Mouse (Mus musculus) frontal cortex, postnatal 14 days (tissue): ENCODE measurements around the gene Rtf2.

Experiments used
- DNase-seq, 2 experiments: peaks; one replicate each; pipeline ENCODE4 v3.0.0; 2022; ENCODE audit warnings: low spot score in 2 of 2

Rtf2 gene

DNA sequence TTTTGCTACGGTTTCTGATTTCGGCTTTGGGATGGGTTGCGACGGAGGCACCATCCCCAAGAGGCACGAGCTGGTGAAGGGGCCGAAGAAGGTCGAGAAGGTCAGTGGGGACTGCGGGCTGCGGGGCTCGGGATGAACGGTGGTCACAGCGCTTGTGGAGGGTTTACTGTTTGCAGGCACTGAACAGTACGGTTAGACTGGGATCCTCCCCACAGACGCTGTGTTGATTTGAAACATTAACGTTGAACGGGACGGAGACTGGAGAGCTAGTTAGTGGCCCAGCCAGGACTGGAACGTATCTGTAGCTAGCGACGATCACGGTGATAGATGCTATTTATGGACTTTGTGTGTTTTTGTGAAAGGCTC is 267 bp downstream of the Rtf2 start:
- DNase-seq = no peak

DNA sequence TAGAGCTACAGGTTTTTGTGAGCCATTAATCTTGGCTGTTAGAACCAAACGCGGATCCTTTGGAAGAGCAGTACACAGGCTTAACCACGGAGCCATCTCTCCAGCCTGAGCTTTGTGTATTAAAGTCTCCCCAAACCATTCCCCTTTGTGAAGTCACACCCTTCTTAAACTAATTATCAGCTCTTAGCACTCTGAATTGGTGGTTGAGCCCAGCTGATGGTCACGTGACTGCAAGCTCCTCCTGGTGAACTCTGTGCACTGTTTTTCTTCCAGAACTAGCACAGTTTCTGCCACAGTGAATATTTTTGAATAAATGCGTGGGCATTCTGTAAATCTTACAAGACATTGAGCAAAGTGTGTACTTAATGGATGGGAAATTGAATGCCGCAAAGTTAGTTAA is 820 bp downstream of the Rtf2 start:
- DNase-seq = no peak

DNA sequence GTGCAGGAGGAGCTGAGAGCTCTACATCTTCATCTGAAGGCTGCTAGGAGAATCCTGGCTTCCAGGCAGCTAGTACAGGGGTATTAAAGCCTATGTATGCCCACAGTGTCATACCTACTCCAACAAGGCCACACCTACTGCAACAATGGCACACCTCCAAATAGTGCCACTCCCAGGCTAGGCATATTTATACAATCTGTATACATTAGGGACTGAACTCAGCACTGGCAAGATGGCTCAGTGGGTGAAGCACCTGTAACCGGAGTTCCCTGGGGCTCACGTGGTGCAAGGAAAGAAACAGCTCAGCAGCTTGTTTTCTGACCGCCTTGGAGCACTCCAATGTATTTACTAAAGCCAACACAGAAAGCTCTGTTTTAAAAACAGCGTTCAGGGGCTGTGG is 5.3 kb downstream of the Rtf2 start:
- DNase-seq = no peak

DNA sequence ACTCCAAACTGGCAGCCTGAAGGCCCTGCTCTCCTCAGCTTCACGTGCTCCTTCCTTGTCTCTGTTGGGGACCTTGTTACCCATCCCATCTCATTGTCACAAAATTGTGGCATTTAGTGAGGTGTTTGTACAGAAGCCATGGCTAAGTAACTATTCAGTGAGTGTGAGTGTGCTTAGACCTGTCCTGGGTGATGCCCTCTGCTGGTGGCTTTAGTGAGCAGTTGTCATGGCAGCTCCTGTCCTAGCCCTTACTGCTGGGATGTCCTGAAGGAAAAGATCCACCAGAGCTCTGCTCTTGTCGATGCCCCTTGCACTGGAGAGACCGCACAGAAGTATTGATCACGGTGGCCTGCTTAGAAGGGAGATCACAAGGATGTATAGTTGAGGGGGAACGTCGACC is 7.0 kb downstream of the Rtf2 start:
- no peak for DNase-seq

DNA sequence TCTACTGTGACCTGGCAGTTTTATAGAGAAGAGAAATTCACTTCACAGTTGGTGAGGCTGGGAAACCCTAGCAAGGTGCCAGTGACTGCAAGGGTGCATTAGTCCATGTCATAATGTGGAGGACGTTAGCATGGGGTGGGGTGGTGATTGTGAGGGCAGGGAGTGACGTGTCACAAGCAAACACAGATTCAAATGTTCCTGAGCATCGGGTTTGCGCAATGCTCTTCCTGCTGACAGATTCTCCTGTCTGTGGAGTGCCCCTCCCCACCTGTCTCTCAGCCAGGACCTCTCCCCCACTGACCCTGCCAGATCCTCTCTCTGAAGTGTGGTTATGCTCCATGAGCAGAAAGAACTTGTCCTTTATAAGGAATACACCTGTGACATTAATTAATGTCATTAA is 8.0 kb downstream of the Rtf2 start:
- DNase-seq = no peak

DNA sequence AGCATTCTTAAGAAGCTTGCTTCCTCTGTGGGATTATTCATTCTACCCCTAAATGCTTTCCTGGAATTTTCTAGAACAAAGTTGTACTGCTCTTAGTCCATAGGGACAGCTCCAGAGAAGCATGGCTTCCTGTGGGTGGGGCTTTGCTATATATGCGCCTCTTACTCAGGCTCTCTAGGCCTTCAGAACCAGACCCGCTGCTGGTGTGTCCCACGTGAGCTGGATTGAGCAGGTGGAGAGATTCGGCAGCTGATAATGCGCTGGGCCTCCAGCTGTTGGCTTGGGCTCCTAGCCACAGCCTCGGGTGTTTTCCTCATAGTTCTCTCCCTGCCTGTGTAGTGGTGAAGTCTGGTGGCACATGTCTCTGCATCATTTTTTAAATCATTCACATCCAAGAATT is 10.3 kb downstream of the Rtf2 start:
- no peak for DNase-seq

DNA sequence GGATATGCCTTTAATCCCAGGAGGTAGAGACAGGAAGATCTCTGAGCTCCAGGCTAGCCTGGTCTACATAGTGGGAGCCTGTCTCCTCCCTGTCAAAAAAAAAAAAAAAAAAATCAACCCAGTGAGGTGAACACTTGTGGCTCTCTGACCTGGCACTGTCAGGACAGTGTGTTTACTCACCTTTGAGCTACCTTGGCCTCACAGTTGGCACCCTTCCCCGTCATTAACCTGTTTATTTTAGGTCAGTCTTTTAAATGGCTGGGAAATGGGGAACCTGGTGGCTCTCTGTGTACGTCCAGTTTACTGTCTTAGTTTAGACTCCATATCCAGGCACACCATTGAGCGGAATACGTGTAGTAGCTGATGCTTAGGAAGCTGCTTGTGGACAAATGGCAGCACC is 11.7 kb downstream of the Rtf2 start:
- no peak for DNase-seq

DNA sequence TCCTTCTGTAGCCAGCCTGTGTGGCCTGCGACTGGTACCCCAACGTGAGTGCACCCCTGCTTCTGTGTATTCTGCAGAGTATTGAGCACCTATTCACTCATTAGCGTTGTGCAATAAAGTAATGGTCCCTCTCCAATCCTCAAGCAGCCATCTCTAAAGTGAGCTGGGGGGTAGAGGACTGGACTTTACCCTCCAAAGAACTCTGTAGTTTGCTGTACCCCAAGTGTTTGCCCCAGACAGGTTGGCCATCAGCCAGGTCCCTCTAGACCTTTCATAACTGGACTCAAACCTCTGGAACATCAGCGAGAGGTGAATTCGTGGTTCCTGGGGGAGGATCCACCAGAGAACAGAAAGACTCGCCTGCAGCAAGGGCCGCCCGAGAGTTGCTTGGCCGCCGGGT is 12.1 kb downstream of the Rtf2 start:
- DNase-seq = no peak

DNA sequence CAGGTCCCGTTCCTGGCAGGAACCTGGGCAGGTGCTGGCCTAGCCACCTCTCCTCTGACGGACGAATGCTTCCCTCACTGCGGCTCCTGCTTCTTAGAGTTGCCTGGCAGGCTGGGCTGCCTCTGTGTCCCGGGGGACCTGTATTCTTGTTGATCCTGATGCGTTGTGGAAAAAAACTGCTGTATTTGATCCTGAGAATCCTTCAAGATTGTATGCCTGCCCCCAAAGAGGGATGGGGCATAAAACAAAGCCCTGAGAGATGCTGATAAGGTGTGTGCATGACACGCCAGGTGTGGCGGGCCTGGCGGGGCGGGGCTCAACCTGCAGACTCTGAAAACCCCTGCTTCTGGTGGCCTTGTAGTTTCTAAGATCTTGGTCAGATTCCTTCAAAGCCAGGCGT is 18.1 kb downstream of the Rtf2 start, which contains the start of gene Gcnt7:
Gene Gcnt7, minus strand, starts transcription at position 101 of the 400 bp plus-strand sequence.
- DNase-seq = no peak

DNA sequence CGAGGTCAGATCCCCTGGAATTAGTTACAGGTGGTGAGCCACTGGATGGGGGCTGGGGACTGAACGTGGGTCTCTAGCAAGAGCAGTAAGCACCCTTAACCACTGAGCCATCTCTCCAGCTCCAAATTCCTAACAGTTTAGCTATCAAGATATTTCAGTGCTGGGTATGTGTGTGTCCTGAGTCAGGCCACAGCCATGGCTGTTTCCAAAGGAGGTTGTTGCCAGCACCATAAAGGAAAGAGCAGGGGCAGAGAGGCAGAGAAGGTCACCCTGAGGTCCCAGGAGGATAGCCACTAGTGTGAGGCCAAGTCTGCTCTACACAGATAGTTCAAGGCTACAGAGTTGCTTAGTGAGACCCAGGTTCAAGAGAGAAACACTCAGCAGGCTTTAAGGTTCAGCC is 20.3 kb downstream of the Rtf2 start:
- no peak for DNase-seq

DNA sequence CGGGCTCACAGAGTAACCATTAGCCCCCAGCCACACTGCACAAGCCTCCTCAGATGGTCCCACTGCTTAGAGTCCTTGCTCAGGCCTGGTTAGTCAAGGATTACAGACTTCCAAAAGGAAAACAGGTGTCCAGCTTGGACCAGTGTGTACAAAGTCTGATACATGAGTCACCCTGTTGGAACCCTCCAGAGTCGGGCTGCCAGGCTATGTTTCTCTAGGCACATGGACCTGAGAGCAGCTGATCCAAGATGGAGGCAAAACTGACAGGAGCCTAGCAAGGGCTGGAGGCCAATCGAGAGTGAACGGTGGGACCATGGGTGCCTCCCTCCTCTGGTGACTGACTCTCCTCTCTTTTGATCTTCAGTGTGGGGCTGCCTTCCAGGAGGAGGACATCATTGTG is 22.5 kb downstream of the Rtf2 start:
- no peak for DNase-seq

DNA sequence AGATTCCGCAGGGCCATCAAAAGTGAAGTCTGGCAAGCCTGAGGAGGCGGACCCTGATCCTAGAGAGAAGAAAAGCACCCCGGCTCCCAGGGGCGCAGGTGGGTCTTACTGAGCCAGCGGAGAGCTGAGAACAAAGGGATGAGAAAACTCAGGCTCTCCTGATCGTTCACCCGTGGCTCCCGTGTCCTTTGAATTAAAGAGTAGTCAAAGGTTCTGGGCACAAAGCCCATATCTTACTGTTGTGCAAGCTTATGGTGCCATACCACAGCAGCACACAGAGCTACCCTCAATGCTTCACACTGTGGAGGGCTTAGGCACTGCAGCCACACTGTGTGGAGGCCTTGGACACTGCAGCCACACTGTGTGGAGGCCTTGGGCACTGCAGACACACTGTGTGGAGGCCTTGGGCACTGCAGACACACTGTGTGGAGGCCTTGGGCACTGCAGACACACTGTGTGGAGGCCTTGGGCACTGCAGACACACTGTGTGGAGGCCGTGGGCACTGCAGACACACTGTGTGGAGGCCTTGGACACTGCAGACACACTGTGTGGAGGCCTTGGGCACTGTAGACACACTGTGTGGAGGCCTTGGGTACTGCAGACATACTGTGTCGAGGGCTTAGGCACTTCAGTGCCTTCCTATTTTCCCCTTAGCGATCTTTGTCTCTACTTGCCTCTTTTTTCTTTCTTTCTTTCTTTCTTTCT is 26.2 kb downstream of the Rtf2 start:
- no peak for DNase-seq

DNA sequence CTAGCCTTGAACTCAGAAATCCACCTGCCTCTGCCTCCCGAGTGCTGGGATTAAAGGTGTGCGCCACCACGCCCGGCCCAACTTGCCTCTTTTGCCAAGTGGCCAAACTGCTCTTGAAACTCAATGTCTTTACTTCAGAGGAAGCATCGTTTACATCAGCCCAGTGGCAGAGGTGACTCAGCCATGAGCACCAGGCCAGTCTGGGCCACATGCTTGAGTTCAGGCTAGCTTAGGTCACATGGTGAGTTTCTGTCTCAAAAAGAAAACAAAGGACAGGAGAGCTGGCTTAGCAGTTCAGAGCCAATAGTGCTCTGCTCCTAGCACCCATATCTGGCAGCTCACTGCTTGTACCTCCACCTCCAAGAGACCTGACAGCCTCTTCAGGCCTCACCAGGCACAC is 26.9 kb downstream of the Rtf2 start:
- no peak for DNase-seq

DNA sequence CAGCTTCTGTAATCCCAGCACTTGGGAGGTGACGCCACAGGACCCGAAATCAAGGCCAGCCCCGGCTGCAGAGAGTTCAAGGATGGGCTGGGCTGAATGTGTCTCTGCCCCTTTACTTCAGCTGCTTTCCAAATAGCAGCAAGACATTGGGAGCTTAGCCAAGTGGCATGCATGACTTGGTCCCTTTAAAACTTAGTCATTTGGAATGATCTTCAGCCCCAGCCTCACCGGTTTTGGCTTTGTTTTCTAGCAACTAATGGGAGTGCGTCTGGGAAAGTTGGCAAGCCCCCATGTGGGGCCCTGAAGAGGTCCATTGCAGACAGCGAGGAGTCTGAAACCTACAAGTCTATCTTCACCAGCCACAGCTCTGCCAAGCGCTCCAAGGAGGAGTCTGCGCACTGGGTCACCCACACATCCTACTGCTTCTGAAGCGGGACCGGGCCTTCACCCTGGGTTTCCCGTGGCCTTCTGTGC is 28.0 kb downstream of the Rtf2 start:
- no peak for DNase-seq

DNA sequence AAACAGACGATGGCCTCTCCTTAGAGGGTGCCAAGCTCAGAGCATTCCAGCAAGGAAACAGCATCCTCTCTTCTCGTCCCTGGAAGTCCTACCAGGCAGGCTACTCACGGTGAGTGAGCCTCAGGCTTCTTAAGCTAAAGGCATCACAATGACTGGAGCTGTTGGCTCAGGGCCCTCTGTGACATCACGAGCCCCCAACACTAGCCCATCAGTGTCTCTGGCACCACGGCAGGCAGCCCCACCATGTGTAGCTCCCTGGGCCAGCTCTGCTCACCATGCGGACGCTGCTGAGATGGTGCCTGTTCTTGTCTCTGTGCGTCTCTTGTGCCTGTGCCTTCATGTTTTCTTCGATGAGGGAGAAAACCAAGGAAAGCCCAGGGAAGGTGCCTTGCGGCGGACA is 32.0 kb downstream of the Rtf2 start, which contains the start of gene Fam209:
Gene Fam209, plus strand, starts transcription at position 203 of the 400 bp plus-strand sequence.
- DNase-seq = no peak

DNA sequence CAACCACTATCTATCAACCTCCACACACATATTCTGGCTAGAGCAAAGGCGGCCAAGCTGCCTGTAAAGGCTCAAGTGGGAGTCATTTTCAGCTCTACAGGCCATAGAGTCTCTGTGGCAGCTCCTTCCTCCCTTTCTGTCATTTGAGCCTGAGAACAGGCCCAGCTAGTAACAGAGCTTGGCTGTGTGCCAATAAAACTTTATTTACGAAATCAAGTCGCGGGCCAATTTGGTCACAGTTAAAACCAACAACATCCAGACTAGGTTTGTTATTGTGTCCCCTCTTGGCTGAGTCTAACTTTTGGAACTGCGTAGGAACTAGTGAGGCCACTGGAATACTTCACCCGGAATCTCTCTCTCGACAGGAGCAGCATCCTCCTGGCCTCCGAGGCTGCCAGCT is 33.2 kb downstream of the Rtf2 start:
- DNase-seq = no peak

DNA sequence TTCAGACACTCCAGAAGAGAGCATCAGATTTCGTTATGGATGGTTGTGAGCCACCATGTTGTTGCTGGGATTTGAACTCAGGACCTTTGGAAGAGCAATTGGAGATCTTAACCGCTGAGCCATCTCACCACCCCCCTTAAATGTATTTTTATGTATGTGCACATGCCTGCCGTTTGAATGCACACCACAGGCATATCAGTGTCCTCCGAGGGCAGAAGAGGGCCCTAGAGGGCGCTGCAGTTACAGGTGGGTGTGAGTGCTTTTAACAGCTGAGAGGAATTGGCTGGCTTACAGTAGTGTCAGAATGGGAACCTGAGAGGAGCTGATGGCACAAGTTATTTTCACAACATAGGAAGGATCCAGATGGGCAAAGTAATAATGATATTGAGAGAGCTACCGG is 34.6 kb downstream of the Rtf2 start:
- DNase-seq = no peak

DNA sequence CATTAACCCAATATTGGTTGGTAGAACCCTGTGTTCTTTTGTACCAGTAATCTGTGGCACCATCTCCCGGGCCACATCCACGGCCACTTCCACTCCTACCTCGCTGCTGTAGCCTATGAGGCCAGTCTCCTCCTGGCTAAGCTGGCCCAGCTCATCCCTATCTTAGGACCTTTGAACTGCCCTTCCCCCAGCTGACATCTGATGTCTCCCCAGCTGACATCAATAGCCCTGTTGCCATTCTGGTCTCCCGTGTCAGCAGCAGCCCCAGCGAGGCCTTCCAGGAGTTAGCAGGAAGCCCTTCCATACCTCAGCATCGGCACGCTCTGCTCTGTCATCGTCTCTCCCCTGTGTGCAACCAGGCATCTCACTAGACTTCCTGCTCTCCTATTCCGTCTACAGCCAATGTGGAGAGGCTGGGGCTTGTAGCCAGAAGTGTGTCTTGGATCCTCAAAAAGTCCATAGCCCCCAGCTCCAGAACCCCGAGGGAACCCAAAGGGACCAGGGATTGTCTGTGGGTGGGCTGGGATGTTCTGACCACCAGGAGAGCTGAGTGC is 36.4 kb downstream of the Rtf2 start:
- DNase-seq = no peak

DNA sequence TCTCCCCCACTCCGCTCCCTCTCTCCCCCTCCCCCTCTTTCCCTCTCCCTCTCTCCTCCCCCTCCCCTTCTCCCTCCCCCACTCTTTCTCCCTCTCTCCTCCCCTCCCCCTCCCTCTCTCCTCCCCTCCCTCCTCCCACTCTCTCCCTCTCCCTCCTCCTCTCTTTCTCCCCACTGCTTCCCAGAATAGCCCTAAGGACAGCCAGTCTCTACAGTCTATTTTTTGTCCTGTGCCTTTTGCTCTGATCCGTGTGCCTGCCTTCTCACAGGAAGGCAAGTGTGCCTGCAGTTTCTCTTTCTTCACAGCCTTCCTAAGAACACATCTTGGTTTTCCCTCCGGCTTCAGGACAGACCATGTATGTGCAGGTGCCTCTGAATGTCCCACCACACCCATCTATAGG is 37.0 kb downstream of the Rtf2 start:
- DNase-seq = no peak

DNA sequence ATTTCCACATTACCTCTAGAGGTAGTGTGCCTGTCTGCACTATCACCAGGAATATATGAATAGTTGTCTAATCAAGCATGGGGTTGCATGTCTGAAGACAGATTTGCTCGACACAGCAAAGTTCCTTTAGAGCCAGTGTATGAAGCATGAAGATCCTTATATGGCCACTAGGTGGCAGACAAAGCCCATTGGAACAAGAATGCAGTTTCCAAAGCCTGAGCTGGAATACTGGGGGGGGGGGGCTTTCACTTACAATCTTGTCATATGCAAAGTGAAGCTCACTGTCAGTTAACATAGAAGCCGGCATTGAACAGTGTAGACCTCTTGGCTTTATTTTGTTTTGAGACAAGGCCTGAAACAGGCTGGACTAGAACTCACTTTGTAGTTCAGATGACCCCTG is 37.5 kb downstream of the Rtf2 start:
- DNase-seq = peak in 1 of 2 experiments; percentile 45

DNA sequence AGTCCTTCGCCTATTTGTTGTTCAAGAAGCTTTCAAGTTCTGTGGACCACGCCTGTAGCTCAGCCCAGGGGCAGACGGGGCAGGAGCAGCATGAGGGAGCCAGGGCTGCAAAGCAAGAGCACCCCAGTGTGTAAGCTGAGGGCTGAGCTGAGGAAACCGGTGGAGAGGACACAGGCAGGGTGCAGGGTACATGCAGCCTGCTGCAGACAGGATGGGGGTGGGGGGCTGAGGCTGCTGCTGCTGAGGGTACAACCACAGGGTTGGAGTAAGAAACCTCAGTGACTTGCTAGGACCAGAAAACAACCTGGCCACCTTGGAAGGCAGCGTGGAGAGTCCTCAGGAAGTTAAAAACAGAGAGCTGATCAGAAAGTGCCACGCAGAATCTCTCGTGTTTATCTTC is 39.9 kb downstream of the Rtf2 start:
- no peak for DNase-seq

DNA sequence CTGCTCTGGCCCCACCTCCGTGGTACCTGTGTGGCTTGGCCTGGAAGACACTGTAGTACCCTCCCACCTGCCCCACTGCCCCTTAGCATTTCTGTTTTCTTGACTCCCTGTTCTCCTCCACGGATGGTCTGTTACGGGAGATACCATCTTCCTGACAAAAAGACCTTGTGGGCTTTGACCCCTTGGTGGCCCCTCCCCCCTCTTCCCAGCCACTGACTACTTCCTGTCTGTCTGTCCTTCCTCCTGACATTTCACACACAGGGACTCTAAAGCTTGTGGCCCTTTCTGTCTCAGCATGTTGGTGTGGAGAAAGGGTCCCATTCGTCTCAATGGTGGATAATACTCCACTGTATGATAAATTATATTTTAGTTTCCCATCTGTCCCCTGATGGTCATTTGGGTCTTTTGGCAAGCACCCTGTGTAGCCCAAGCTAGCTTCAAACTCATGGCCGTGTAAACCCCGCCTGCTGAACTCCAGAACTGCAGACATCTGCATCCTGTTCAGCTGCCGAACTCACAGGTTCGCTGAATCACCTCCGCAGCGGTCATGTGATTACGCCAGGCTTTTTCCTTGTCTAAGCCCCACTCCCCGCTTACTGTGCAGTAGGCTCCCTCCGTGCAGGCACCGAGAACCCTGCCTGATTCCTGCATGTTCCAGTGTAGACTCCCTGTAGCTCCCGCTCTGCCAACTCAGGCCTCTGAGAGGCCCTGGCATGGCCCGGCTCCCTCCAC is 41.5 kb downstream of the Rtf2 start:
- DNase-seq = no peak

DNA sequence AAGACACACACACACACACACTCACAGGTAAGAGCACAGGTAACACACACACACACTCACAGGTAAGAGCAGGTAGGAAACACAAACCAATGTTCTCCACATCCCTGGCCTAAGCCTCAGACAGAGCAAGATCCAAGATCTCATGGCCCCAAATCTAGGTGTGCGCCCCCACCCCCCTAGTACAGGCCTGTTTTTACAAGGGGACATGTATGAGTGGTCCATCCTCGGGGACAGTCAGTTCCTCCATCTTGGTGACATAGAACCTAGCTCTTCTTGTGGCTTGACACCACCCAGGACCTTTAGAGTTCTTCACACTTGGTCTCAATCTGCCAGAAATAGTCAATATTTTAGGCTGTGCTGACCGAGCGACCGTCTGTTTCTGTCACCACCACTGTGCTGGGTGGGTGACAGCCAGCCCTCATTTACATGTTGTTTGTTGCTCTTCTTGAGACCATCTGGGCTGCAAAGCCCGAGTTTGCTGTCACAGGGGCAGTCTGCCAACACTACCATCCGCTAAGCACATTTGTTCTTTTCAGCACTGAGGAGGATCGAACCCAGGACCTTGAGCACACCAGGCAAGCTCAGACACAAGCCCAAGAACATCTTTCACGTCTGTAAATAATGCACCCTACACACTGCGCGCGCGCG is 43.5 kb downstream of the Rtf2 start:
- DNase-seq = no peak
